Mouse (Mus musculus) MEL (cell line): ENCODE data around the gene Macrod2.

ENCODE experiments used
- BHLHE40 ChIP-seq: IDR thresholded peaks from 2 replicates; pipeline ENCODE4 v1.6.1; 2012; ENCODE audit warnings: low read depth, mild to moderate bottlenecking, inconsistent platforms, low read length, improper control_type of control experiment, borderline replicate concordance
- CHD2 ChIP-seq: IDR thresholded peaks from 2 replicates; pipeline ENCODE4 v1.6.1; 2011; ENCODE audit warnings: low read length, improper control_type of control experiment
- CTCF ChIP-seq, 3 experiments: IDR thresholded peaks in 2 of 3; conservative IDR thresholded peaks in 1 of 3; 2 replicates each; pipeline ENCODE4 v1.5.1; 2011 to 2012; ENCODE audit warnings: low read length in 3 of 3, low read depth in 2 of 3, mild to moderate bottlenecking in 2 of 3, improper control_type of control experiment in 1 of 3, inconsistent platforms in 1 of 3, mixed read lengths in 1 of 3, moderate library complexity in 1 of 3; ENCODE audit not compliant: control insufficient read depth in 1 of 3, insufficient read depth in 1 of 3, poor library complexity in 1 of 3, severe bottlenecking in 1 of 3
- EP300 ChIP-seq, 2 experiments: IDR thresholded peaks; 2 replicates each; pipeline ENCODE4 v1.6.1; 2011; ENCODE audit warnings: improper control_type of control experiment in 2 of 2, low read length in 2 of 2, low read depth in 1 of 2, mild to moderate bottlenecking in 1 of 2
- GATA1 ChIP-seq: IDR thresholded peaks from 2 replicates; pipeline ENCODE4 v1.6.1; 2011; ENCODE audit warnings: low read depth, low read length, improper control_type of control experiment
- KAT2A ChIP-seq: conservative IDR thresholded peaks from 2 replicates; pipeline ENCODE4 v1.6.1; 2012; ENCODE audit warnings: low read depth, low read length, improper control_type of control experiment, inconsistent platforms
- MYC ChIP-seq: IDR thresholded peaks from 2 replicates; pipeline ENCODE4 v1.6.1; 2011; ENCODE audit warnings: low read depth, mild to moderate bottlenecking, low read length, improper control_type of control experiment, moderate library complexity
- POLR2A ChIP-seq, 2 experiments: IDR thresholded peaks; 2 replicates each; pipeline ENCODE4 v1.6.1; 2011 to 2012; ENCODE audit warnings: low read length in 2 of 2, mild to moderate bottlenecking in 2 of 2, control low read depth in 1 of 2, improper control_type of control experiment in 1 of 2, low read depth in 1 of 2, moderate library complexity in 1 of 2; ENCODE audit not compliant: control insufficient read depth in 1 of 2, insufficient read depth in 1 of 2, poor library complexity in 1 of 2
- POLR2AphosphoS5 ChIP-seq: IDR thresholded peaks from 2 replicates; pipeline ENCODE4 v1.6.1; 2012; ENCODE audit warnings: low read depth, borderline replicate concordance, mild to moderate bottlenecking, inconsistent platforms, low read length, moderate library complexity, mixed read lengths
- TAL1 ChIP-seq: IDR thresholded peaks from 2 replicates; pipeline ENCODE4 v1.6.1; 2012; ENCODE audit warnings: mild to moderate bottlenecking, inconsistent platforms, low read length, moderate library complexity, mixed read lengths
- ZKSCAN1 ChIP-seq: IDR thresholded peaks from 2 replicates; pipeline ENCODE4 v1.6.1; 2012; ENCODE audit warnings: low read depth, mild to moderate bottlenecking, inconsistent platforms, low read length, improper control_type of control experiment, moderate library complexity
- ZMIZ1 ChIP-seq: IDR thresholded peaks from 2 replicates; pipeline ENCODE4 v1.6.1; 2012; ENCODE audit warnings: low read depth, mild to moderate bottlenecking, inconsistent platforms, low read length, improper control_type of control experiment, moderate library complexity

- TF ChIP-seq EP300 (IDR thresholded peaks at IDR 0.05; ENCODE audit: low read depth in 1 of 2, low read length in 2 of 2) (no peak), CTCF (IDR thresholded peaks at IDR 0.05 in 2 of 3, conservative IDR thresholded peaks at IDR 0.05 in 1 of 3; ENCODE audit: control insufficient read depth in 1 of 3, insufficient read depth in 1 of 3, low read depth in 2 of 3, low read length in 3 of 3, poor library complexity in 1 of 3, severe bottlenecking in 1 of 3) (no peak), TAL1 (no peak), CHD2 (no peak), KAT2A (no peak), ZKSCAN1 (no peak), GATA1 (no peak), ZMIZ1 (no peak), MYC (no peak), POLR2A (IDR thresholded peaks at IDR 0.05; ENCODE audit: control insufficient read depth in 1 of 2, insufficient read depth in 1 of 2, low read depth in 1 of 2, low read length in 2 of 2, poor library complexity in 1 of 2) (no peak), BHLHE40 (no peak), POLR2AphosphoS5 (no peak)
These were observed 137.9 kb downstream of the Macrod2 start for GRCm38 (mm10) chr2:140532859-140533519.
